Mouse (Mus musculus) midbrain, postnatal 0 days (tissue): ENCODE measurements around the gene C2cd4d. TPM values are rescaled to one million over a fixed set of nuclear protein-coding genes. Genes with fewer than 3 reads are reported as not detected.

ENCODE experiments used
- ATAC-seq: fragments of 200-750 bp; cut with Nextera tagmentation; 2 replicates; pipeline ENCODE4 v1.8.0; 2017; ENCODE audit warnings: moderate number of reproducible peaks, mild to moderate bottlenecking, moderate TSS enrichment, moderate library complexity; ENCODE audit not compliant: low FRiP score
- DNase-seq: peaks from one replicate; pipeline ENCODE4 v3.0.0-alpha.2; 2015; ENCODE audit warnings: low spot score
- H3K27ac ChIP-seq: fragments of 300-500 bp; sonication (generic); 2 replicates; pipeline ENCODE4 v1.5.1; 2014; ENCODE audit warnings: low read depth, mild to moderate bottlenecking, low read length, mixed read lengths
- H3K27me3 ChIP-seq: fragments of 300-500 bp; sonication (generic); 2 replicates; pipeline ENCODE4 v1.6.1; 2014; ENCODE audit warnings: low read length, control low read depth, mixed read lengths; ENCODE audit not compliant: insufficient read depth
- H3K36me3 ChIP-seq: fragments of 300-500 bp; sonication (generic); 2 replicates; pipeline ENCODE4 v1.6.1; 2014; ENCODE audit warnings: low read length, control low read depth, mixed read lengths; ENCODE audit not compliant: insufficient read depth
- H3K4me1 ChIP-seq: fragments of 300-500 bp; sonication (generic); 2 replicates; pipeline ENCODE4 v1.6.1; 2014; ENCODE audit warnings: mild to moderate bottlenecking, control low read depth, antibody characterized with exemption, low read length, mixed read lengths; ENCODE audit not compliant: insufficient read depth
- H3K4me2 ChIP-seq: fragments of 300-500 bp; sonication (generic); 2 replicates; pipeline ENCODE4 v1.6.1; 2014; ENCODE audit warnings: low read depth, mild to moderate bottlenecking, low read length, mixed read lengths; ENCODE audit not compliant: poor library complexity, severe bottlenecking
- H3K4me3 ChIP-seq: fragments of 300-500 bp; sonication (generic); 2 replicates; pipeline ENCODE4 v1.5.1; 2014; ENCODE audit warnings: low read depth, mild to moderate bottlenecking, low read length, moderate library complexity
- H3K9ac ChIP-seq: fragments of 300-500 bp; sonication (generic); replicated peaks from 2 replicates; pipeline ENCODE4 v1.6.1; 2014; ENCODE audit warnings: mild to moderate bottlenecking, low read length, moderate library complexity, mixed read lengths; ENCODE audit not compliant: poor library complexity, severe bottlenecking
- H3K9me3 ChIP-seq: fragments of 300-500 bp; sonication (generic); 2 replicates; pipeline ENCODE4 v1.6.1; 2016; ENCODE audit warnings: low read length, control low read depth
- CTCF ChIP-seq: IDR thresholded peaks from 2 replicates; pipeline ENCODE4 v1.5.1; 2016; ENCODE audit warnings: antibody characterized with exemption, mild to moderate bottlenecking
- WGBS: fragments of 180-500 bp; shearing (Covaris S2); extraction: QIAGEN DNeasy Blood & Tissue Kit; methylation state at CpG from one replicate; pipeline ENCODE4 v1.1.7; 2014; 5-methylcytosine and 5-hydroxymethylcytosine counted together
- polyA plus RNA-seq: library from polyadenylated mRNA; unstranded; fragments of >200 nt; fragmentation: Nextera tagmentation; extraction: Ambion mirVana; gene quantifications from 2 replicates; pipeline ENCODE4 v1.2.1, GENCODE M21; 2015
- total RNA-seq: library from RNA; depleted of rRNA; stranded (reverse); fragments of >200 nt; gene quantifications from 2 replicates; pipeline ENCODE4 v1.2.3, GENCODE M21; 2014

The C2cd4d gene
- total and polyA plus RNA-seq, 2 experiments from 2014 or later: 2.2 to 2.8 TPM

DNA sequence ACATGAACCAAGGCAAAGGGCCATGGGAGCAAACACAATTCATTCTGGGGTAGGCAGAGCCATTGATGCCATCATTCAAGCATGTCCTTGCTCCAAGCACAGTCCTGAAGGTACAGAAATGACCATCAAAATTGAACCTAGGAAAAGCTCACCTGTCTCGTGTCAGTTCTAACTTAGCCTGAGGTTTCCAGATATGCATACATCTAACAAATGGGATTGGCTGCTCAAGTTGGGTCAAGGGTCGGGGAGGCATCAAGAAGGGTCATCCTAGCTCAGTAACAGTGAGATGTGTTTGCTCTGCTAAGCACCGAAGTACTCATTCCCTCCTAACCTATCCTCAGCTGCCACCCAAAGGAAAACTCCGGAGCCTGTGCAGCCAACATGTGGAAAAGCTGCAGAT, 34.6 kb downstream of the C2cd4d start:
- no peak for DNase-seq
- H3K4me2 ChIP-seq: no peak overlapping the region
- ATAC-seq: no peak
- H3K36me3 ChIP-seq: no peaks in the 10 kb centered on the region
- no peak overlapping the region for H3K4me3 ChIP-seq
- no peaks in the 10 kb centered on the region; the same call in 1 of the 2 replicates for H3K4me1 ChIP-seq
- H3K9ac ChIP-seq: no peak overlapping the region
- H3K9me3 ChIP-seq: no peaks in the 10 kb centered on the region
- no peak for TF ChIP-seq CTCF
- WGBS: 96% methylated on average over 4 of the region's 4 CpGs
- no peak overlapping the region for H3K27ac ChIP-seq
- H3K27me3 ChIP-seq: no peaks in the 10 kb centered on the region; the same call in none of the 2 replicates

DNA sequence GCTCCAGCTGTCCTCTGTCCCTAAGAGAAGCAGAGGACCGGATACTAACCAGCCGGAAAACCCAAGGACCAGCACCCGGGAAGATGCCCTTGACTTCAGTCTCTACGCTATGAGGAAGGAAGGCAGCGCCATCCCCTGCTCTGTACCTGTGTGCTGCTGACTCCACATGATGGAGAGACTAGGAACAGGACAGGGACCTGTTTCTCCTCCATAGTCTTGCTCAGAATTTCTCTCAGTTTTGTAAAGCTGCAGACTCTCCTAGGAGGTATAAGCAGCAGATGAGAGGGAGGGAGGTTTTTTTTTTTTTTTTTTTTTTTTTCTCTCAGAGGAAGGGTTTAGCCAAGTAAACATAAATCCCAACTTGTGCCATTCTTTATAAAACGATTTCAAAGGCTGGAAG, 36.0 kb downstream of the C2cd4d start, which contains the start of gene Lingo4:
Lingo4 (plus strand) TSS at position 301 of the 400 bp plus-strand sequence.
- no peaks in the 10 kb centered on the region; the same call in none of the 2 replicates for H3K27me3 ChIP-seq
- ATAC-seq (no peak), DNase-seq (no peak)
- no peaks in the 10 kb centered on the region for H3K9me3 ChIP-seq
- no peaks in the 10 kb centered on the region for H3K36me3 ChIP-seq
- no peaks in the 10 kb centered on the region; the same call in 1 of the 2 replicates for H3K4me1 ChIP-seq
- peak within 1 kb of the TSS; percentile 69 for H3K4me2 ChIP-seq
- H3K27ac ChIP-seq: no peak within 1 kb of the TSS
- H3K9ac ChIP-seq: peak within 1 kb of the TSS; percentile 47
- peak within 1 kb of the TSS; percentile 33 for H3K4me3 ChIP-seq
- WGBS: 70% methylated on average over 6 of the region's 6 CpGs
- no peak for TF ChIP-seq CTCF

DNA sequence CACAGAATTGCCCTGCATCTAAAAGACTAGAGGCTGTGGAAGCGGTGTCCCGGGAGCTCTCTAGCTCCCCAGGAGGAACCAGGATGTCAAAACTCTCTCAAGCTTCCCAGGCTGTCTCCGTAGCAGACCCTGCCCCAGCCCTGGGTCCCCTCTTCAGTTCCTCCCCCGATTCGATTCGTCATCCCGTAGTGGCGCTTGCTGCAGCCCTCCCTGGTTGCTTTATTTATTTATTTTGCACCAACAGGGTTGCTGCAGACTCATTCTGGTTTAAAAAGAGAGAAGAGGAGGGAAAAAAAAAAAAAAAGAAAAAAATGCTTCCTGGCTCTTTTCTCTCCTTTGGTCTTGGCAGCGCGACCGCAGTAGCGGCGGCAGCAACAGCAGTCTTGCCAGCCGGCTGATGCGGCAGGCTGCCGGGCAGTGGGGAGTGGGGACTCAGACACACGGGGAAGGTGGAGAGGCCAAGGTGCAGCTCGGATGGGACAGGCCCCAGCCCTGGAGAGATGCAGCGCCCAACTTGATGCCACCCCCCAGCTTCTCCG, 36.8 kb downstream of the C2cd4d start:
- no peaks in the 10 kb centered on the region; the same call in none of the 2 replicates for H3K27me3 ChIP-seq
- H3K4me3 ChIP-seq: peak overlapping the region; percentile 33
- no peaks in the 10 kb centered on the region for H3K9me3 ChIP-seq
- ATAC-seq (peak; percentile 79), DNase-seq (peak; percentile 80)
- H3K4me1 ChIP-seq: no peaks in the 10 kb centered on the region; the same call in 1 of the 2 replicates
- WGBS: under 1% methylated on average over 20 of the region's 20 CpGs
- H3K36me3 ChIP-seq: no peaks in the 10 kb centered on the region
- peak overlapping the region; percentile 69 for H3K4me2 ChIP-seq
- peak overlapping the region; percentile 47 for H3K9ac ChIP-seq
- peak; percentile 52 for TF ChIP-seq CTCF
- H3K27ac ChIP-seq: no peak overlapping the region

DNA sequence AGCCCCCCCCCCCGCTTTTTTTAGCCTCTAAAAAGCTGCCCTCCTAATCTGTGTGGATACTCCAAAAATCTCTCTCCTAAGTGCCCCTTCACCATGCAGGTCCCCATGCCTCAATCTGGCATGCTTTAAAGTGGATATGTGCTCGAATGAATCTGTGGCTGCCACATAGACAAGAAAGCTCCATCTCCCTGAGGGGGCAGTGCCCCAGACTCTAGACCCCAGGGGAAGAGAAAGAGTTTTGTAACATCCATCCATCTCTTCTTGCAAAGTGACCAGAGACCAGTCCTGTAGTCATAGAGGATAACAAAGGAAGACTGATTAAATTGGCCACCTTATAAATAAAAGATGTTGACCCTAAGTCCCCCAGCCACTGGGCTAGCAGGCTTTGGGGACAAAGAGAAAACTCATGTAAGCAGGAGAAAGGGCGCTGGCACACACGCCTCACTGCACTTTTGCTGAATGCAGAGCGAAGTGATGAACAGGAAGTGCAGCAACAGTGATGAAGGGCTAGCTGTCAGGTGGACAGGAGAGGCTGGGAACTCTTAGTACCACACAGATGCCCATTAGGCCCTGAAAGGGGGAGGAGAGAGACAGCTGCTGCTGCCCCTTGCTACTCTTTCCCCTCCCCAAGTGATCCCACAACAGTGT, 37.5 kb downstream of the C2cd4d start:
- DNase-seq (peak; percentile 14), ATAC-seq (no peak)
- Histone ChIP-seq H3K9me3 (no peaks in the 10 kb centered on the region), H3K9ac (0 out of 2 replicates have a peak overlapping the region, but pooled peaks have one; percentile 19), H3K4me3 (peak overlapping the region; percentile 33), H3K4me1 (no peaks in the 10 kb centered on the region; the same call in 1 of the 2 replicates), H3K36me3 (no peaks in the 10 kb centered on the region), H3K27me3 (no peaks in the 10 kb centered on the region; the same call in none of the 2 replicates), H3K27ac (no peak overlapping the region), H3K4me2 (peak overlapping the region; percentile 69)
- TF ChIP-seq CTCF: no peak
- 27% methylated on average over 5 of the region's 5 CpGs for WGBS

DNA sequence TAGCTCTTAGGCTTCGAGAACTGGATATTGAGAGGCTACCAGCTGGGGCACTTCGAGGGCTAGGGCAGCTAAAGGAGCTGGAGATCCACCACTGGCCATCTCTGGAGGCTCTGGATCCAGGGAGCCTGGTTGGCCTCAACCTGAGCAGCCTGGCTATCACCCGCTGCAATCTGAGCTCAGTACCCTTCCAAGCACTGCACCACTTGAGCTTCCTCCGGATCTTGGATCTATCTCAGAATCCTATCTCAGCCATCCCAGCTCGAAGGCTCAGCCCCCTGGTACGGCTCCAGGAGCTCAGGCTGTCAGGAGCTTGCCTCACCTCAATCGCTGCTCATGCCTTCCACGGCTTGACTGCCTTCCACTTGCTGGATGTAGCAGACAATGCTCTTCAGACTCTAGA, 40.2 kb downstream of the C2cd4d start:
- DNase-seq: no peak
- no peaks in the 10 kb centered on the region; the same call in 1 of the 2 replicates for H3K4me1 ChIP-seq
- no peaks in the 10 kb centered on the region; the same call in 1 of the 2 replicates for H3K27me3 ChIP-seq
- no peak overlapping the region for H3K4me3 ChIP-seq
- no peak for ATAC-seq
- TF ChIP-seq CTCF: no peak
- no peaks in the 10 kb centered on the region for H3K9me3 ChIP-seq
- 80% methylated on average over 8 of the region's 8 CpGs for WGBS
- no peaks in the 10 kb centered on the region for H3K36me3 ChIP-seq
- H3K9ac ChIP-seq: no peak overlapping the region
- no peak overlapping the region for H3K27ac ChIP-seq
- no peak overlapping the region for H3K4me2 ChIP-seq
